Mouse (Mus musculus) right cerebral cortex, postnatal 25 days (tissue): ENCODE results near the gene Lmntd1.

Experiments used
- DNase-seq: peaks from one replicate; pipeline ENCODE4 v3.0.0; 2022

Gene Lmntd1

DNA sequence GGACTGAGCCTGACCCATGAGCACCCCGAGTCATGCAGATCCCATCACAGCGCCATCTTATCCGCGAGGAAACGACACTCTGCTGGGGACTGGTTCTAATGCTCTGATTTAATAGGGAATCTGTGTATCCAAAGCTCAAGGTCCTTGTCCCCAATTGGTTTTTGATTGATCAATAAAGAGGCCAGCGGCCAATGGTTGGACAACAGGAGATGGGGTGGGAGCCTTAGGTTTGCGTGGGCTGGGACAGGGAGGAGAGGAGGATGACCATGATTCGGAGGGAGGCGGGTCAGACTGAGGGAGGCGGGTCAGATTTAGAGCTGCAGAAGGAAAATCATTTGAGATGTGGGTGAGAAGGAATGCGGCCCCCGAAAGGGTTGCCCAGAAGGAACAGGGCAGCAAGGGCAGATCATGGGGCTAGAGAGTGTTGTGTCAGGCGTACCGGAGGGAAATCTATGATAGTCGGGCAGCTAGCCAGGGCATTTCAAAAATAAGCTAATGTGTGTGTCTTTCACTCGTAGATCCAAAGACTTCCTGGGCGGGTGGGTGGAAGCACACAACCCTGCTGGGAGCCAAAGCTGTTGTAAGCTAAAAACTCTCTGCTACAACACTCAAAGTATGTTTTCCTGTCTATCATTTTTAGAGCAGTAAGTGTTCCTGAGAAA is 131.3 kb downstream of the Lmntd1 start:
- no peak for DNase-seq

DNA sequence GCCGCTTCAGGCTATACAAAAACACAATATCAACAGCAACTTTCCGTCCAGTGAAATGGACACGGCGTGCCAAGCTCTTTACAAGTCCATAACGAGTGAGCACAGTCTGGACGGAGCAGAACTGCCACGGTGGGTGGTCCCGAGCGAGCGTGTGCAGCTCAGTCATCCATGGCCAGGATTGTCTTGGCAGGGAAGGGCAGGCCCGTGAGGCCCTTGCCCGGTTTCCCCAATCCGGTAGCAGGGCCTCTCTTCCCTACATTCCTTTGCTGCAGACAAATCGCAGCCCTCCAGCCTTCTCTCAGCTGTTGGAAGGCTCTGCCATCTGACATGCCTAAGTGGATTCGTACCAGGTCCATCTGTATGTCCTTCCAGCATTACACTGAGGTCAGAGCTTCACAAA is 132.2 kb downstream of the Lmntd1 start:
- no peak for DNase-seq

- no peak for DNase-seq
Observed at GRCm38 (mm10) chr6:145478821-145479271, 135.3 kb downstream of the Lmntd1 start.

DNA sequence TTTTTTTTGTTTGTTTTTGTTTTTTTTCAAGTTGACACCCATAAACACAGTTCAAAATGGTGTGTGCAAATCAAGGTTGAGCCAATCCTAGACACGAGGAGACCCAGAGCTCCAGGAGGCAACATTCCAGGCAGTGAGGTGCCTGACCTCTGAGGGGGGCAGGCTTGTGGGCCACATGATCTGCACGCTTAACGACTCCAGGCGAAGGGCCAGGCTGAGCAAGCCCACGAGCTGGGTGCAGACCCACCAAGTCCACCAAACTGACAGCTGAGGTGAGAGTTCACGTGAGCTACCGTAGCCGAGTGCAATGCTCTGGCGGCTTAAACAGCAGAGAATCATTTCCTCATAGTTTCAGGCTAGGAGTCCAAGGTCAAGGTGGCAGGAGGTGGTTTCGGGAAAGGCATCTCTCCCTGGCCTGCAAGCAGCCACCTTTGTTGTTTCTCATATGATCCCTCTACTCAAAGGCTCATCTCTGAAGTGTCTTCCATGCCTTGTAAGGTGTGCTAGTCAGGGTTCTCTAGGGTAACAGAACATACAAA is 136.7 kb downstream of the Lmntd1 start:
- no peak for DNase-seq

DNA sequence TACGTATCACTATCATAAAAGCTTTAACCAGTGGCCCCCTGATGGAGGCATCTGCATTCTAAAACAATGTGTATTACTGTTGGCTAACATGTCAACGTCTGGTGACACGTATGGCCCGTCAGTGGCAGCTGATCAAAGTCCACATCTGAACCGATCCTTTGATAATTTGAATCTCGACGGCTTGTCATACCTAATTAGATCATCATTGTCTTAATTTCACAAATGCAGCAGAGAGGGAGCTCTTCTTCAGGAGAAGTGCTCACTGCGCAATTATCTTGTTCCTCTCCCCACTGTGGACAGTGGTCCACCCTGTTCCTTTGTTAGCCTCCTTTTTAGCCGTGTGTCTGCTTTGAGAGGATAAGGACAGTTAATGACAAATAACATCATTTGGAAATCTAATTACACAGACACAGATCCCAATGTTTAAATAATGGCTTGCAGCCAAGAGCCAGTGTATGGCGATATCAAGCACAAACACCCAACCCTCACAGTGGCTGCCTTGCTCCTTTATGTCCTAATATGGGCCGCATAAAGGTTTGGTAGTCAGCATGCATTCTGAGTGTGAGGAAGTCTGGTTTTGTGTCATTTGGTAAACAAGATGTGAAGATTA is 142.4 kb downstream of the Lmntd1 start:
- no peak for DNase-seq

GRCm38 (mm10) chr6:145469260-145469943 is 144.7 kb downstream of the Lmntd1 start:
- no peak for DNase-seq

DNA sequence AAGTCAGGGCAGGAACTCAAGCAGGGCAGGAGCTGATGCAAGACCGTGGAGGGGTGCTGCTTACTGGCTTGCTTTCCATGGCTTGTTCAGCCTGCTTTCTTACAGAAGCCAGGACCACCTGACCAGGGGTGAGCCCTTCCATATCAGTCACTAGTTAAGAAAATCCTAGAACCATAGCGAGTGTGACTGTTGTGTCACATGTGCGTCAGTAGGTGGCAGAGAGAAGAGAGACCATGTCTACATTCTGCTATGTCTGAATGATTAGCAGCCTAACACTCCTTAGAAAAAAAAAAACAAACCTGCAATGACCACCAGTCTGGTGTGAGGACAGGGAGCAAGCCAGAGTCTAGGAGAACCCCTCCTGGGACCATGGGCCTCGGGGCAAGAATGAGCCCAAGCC is 150.1 kb downstream of the Lmntd1 start:
- no peak for DNase-seq

DNA sequence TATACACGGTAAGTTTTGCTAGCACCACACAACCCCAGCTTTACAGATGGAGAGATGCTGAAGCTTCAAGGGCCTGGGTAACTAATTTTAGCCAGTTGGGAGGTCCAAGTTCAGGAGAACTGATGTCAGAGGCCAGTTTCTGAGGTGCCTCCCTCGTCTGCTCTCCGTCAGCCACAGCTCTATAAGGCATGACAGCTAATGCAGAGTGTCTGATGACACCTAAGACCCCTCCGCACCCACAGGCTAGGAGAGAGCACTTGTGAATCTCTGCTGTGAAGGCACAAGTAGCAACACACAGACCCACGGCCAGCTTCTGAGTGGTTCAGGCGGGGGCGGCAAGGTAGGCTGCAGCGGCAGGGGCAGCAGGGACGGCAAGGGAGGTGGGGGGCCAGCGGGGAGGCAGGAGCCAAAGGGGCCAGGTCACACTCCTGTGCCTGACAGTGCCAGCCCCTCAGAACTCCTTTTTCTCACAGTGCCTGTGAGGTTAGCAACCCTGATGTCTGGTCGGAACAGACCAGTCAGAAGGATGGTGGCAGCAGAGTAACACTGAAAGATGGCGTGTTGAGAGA is 151.4 kb downstream of the Lmntd1 start:
- DNase-seq = no peak

DNA sequence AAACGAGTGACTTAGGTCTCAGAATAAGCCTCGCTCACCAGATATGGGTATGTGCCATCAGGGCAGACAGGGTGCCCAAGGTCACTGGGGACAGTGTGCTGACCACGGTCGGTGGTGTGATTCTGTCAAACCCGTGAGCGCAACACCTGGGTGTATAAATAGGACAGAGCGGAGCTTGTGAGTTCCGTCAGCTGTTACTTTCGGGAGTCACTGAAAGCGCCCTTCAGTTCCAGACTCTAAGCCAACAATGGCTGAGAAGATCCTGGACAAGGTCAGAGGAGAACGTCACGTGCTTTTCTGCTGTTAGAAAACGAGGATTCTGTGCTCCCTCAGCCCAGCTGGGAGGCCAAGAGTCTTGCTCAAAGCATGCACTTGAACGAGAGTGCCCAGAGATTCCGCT is 157.1 kb downstream of the Lmntd1 start:
- DNase-seq = no peak

DNA sequence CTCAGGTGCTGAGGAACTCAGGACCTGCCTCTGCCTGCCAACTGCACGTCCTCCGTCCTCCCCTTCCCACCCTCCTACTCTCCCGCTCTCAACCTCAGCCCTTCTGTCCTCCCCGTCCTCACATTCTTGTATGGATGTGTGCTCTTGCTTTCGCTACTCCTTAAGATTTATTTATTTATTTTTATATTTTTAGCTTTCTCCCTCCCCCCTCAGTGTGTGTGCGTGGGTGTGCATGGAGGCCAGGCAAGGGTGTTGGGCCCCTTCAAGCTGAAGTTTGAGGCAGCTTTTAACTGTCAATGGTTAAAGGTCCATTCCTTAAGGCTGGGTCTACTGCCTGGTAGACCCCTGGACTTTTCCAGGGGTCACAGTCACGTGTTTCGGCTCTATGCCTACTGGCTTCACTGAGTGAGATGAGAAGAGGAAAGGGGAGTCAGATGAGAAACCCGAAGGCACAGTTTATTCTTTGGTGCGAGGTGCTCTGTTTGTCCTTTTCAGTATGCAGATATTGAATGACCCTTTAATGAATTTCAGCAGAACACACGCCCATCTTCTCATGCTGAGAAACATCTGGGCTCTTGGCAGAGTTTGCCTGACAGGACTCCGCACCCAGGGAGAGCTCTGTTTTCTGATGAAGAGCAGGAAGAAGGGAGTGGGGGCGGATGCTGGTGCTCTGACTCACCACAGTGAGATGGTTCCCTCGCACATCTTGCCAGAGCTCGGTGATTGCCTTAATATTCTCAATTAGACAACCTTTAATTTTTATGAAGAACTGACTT is 163.3 kb downstream of the Lmntd1 start:
- DNase-seq = peak; percentile 38

GRCm38 (mm10) chr6:145448361-145448760 is 165.8 kb downstream of the Lmntd1 start:
- DNase-seq = no peak

GRCm38 (mm10) chr6:145445811-145446500 is 168.2 kb downstream of the Lmntd1 start:
- DNase-seq = no peak

GRCm38 (mm10) chr6:145445380-145445779 is 168.7 kb downstream of the Lmntd1 start:
- no peak for DNase-seq

- DNase-seq = no peak
Observed at GRCm38 (mm10) chr6:145442786-145443185, 171.3 kb downstream of the Lmntd1 start.

- DNase-seq = no peak
Observed at GRCm38 (mm10) chr6:145441416-145442110, 172.6 kb downstream of the Lmntd1 start.

- no peak for DNase-seq
Observed at GRCm38 (mm10) chr6:145438851-145439250, 175.3 kb downstream of the Lmntd1 start.

- DNase-seq = no peak
Observed at GRCm38 (mm10) chr6:145435764-145436163, 178.4 kb downstream of the Lmntd1 start.

DNA sequence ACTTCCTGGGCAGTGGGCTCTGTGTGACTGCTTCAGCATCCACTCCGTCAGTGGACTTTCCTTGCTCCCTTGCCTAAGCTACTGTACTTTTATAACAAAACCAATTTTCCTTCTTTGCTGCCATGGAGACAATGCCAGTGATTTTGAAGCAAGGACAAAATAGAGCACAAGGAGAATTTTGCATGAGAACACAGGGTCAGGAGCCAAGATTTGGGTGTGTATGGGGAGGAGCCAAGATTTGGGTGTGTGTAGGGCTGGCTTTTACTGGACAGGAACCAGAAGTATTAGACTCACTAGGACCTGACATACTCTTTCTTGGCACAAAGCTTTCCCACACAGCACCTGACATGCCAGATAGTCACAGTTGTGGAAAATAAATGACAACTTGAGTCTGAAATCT is 179.0 kb downstream of the Lmntd1 start:
- no peak for DNase-seq

- DNase-seq = no peak
Observed at GRCm38 (mm10) chr6:145433897-145434296, 180.2 kb downstream of the Lmntd1 start.

DNA sequence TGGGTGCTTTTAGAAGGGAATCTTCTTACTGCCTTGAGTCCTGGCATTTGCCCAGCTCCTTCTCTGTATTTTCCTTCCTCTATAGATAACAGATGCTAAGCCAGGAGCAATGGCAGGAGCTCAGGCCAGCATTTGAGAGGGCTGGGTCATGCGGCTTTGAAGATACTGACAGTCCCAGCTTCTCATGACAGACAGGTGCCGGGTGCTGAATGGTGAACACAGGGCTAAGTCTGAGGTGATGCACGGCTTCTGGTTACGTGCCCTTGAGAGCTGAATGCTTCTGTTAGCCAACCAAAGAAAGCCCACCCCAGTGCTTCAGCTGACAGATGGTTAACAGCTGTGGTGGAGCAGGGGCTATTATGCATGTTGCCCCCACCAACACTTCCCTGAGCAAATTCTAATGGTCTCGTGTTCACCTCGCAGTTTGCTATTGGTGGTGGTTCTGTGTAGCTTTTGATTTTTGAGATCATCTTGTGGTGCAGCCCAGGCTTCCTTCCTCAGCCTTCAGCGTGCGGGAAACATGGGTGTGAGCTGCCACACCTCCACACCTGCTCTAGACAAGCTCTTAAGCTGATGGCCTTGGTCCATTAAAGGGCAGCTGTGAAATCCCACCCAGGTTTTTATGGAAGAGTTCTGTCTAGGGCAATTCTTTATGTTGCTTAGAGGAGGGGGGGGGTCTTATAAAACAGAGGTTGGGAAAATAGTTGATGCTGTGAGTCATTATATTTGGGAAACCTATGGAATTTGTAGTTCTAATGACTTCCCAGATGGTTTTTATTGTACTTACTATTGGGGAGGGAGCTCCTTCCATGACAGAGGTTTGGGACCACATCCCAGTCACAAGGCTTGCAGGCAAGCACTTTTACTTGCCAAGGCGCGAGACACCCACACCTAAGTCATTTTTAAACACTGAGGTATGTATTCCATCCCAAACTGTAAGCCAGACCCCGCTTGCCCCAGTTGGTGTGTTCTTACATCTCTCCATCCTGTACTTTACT is 181.1 kb downstream of the Lmntd1 start:
- no peak for DNase-seq
